ENCODE assay signal across 25 mouse cellular contexts in genomic region chr11:5201799-5202680, GRCm38 (mm10). TPM values are rescaled to one million over a fixed set of nuclear protein-coding genes. Genes with fewer than 3 reads are reported as not detected.
DNase-seq lines count a peak whose midpoint lies in the region; ATAC-seq lines count a peak whose summit lies in the region.
"Had no signal": no experiment of that assay in that cellular context is flagged by ENCODE, and none has a peak within 500 bp of the region (broad histone marks: within the 10 kb centered on the region; RNA-seq: fewer than 3 reads in every experiment).

No protein-coding gene starts in this region.

- ATAC-seq in hindbrain, embryonic 16.5 days, result no peak
- ATAC-seq in midbrain, embryonic 15.5 days (replicated peaks), result no peak
- peak; percentile 79 for ATAC-seq in embryonic facial prominence, embryonic 14.5 days (ENCODE audit: low read depth)
- ATAC-seq: activated CD4-positive, CD25-positive, alpha-beta regulatory T cell, adult 4 months had no signal

- WGBS in hindbrain, embryonic 10.5 days, result 84% methylated on average over 20 of the region's 20 CpGs
- WGBS in hindbrain, embryonic 16.5 days, result 85% methylated on average over 20 of the region's 20 CpGs
- 79% methylated on average over 20 of the region's 20 CpGs for WGBS in midbrain, embryonic 10.5 days
- WGBS in midbrain, embryonic 15.5 days, result 72% methylated on average over 20 of the region's 20 CpGs
- 66% methylated on average over 19 of the region's 20 CpGs for WGBS in embryonic facial prominence, embryonic 14.5 days

- peak overlapping the region; percentile 71 for H3K27ac ChIP-seq in hindbrain, embryonic 10.5 days
- no peak overlapping the region for H3K27ac ChIP-seq in hindbrain, embryonic 16.5 days (ENCODE audit: low read depth, low read length)
- H3K27ac ChIP-seq in midbrain, embryonic 10.5 days (replicated peaks), result peak overlapping the region; percentile 23; the same call in 1 of the 2 replicates
- H3K27ac ChIP-seq in midbrain, embryonic 15.5 days, result no peak overlapping the region
- H3K27ac ChIP-seq in embryonic facial prominence, embryonic 14.5 days (replicated peaks; ENCODE audit: low read depth, low read length), result peak overlapping the region; percentile 50; the same call in 1 of the 2 replicates
- H3K27ac ChIP-seq: forebrain, embryonic 12.5 days; left cerebral cortex, adult 2 months; liver, embryonic 13.5 days; midbrain, embryonic 12.5 days; neural tube, embryonic 13.5 days had no signal

- H3K9ac ChIP-seq in hindbrain, embryonic 16.5 days (ENCODE audit: low read depth, low read length), result no peak overlapping the region
- no peak overlapping the region for H3K9ac ChIP-seq in midbrain, embryonic 15.5 days
- no peak overlapping the region for H3K9ac ChIP-seq in embryonic facial prominence, embryonic 14.5 days (ENCODE audit: low read depth, low read length)
- H3K9ac ChIP-seq: forebrain, embryonic 12.5 days; liver, embryonic 13.5 days; midbrain, embryonic 12.5 days; neural tube, embryonic 13.5 days had no signal

- peaks cover 39% of the 10 kb centered on the region for H3K4me1 ChIP-seq in hindbrain, embryonic 10.5 days (replicated peaks)
- no peaks in the 10 kb centered on the region for H3K4me1 ChIP-seq in hindbrain, embryonic 16.5 days (ENCODE audit: control insufficient read depth, insufficient read depth, low read depth, low read length)
- peaks cover 32% of the 10 kb centered on the region for H3K4me1 ChIP-seq in midbrain, embryonic 10.5 days
- H3K4me1 ChIP-seq in midbrain, embryonic 15.5 days, result no peaks in the 10 kb centered on the region
- no peaks in the 10 kb centered on the region; the same call in 1 of the 2 replicates for H3K4me1 ChIP-seq in embryonic facial prominence, embryonic 14.5 days (ENCODE audit: control insufficient read depth, insufficient read depth, low read length)

- DNase-seq in hindbrain, embryonic 10.5 days (ENCODE audit: low spot score), result no peak
- DNase-seq in midbrain, embryonic 10.5 days (ENCODE audit: low spot score), result no peak
- peak; percentile 56 for DNase-seq in embryonic facial prominence, embryonic 14.5 days (ENCODE audit: low spot score)
- no peak for DNase-seq in adrenal gland, postnatal 10 days
- no peak for DNase-seq in testis, postnatal 14 days (ENCODE audit: low spot score)
- DNase-seq: adrenal gland, adult 8-10 months; cerebellum, adult 2 months; cerebellum, postnatal 25 days; kidney, adult 8-10 months; layer of hippocampus, adult 9-11 months; liver, embryonic 13.5 days; lung, adult 2 months; lung, postnatal 14 days; retina, postnatal 1 day; right cerebral cortex, postnatal 25 days; spleen, adult 18-20 months; thymus, postnatal 25 days had no signal

- H3K9me3 ChIP-seq in hindbrain, embryonic 10.5 days, result no peaks in the 10 kb centered on the region
- no peaks in the 10 kb centered on the region for H3K9me3 ChIP-seq in hindbrain, embryonic 16.5 days (ENCODE audit: control insufficient read depth, low read length)
- no peaks in the 10 kb centered on the region for H3K9me3 ChIP-seq in midbrain, embryonic 10.5 days (replicated peaks)
- H3K9me3 ChIP-seq in midbrain, embryonic 15.5 days, result no peaks in the 10 kb centered on the region
- no peaks in the 10 kb centered on the region for H3K9me3 ChIP-seq in embryonic facial prominence, embryonic 14.5 days (ENCODE audit: control insufficient read depth, low read length)
- H3K9me3 ChIP-seq: forebrain, embryonic 12.5 days; liver, embryonic 13.5 days; midbrain, embryonic 12.5 days; neural tube, embryonic 13.5 days had no signal

- H3K36me3 ChIP-seq in hindbrain, embryonic 10.5 days, result peaks cover 39% of the 10 kb centered on the region
- no peaks in the 10 kb centered on the region for H3K36me3 ChIP-seq in hindbrain, embryonic 16.5 days (ENCODE audit: control insufficient read depth, insufficient read depth, low read length)
- peaks cover 22% of the 10 kb centered on the region for H3K36me3 ChIP-seq in midbrain, embryonic 10.5 days
- H3K36me3 ChIP-seq in midbrain, embryonic 15.5 days (replicated peaks), result no peaks in the 10 kb centered on the region
- peaks cover 69% of the 10 kb centered on the region for H3K36me3 ChIP-seq in embryonic facial prominence, embryonic 14.5 days (ENCODE audit: control insufficient read depth, insufficient read depth, low read length)
- H3K36me3 ChIP-seq: forebrain, embryonic 12.5 days; liver, embryonic 13.5 days had no signal

- H3K4me3 ChIP-seq in hindbrain, embryonic 10.5 days, result no peak overlapping the region
- no peak overlapping the region for H3K4me3 ChIP-seq in hindbrain, embryonic 16.5 days (ENCODE audit: low read length)
- H3K4me3 ChIP-seq in midbrain, embryonic 10.5 days, result no peak overlapping the region
- no peak overlapping the region for H3K4me3 ChIP-seq in midbrain, embryonic 15.5 days
- no peak overlapping the region for H3K4me3 ChIP-seq in embryonic facial prominence, embryonic 14.5 days (ENCODE audit: low read depth, low read length)
- H3K4me3 ChIP-seq: forebrain, embryonic 12.5 days; left cerebral cortex, adult 2 months; liver, embryonic 13.5 days; midbrain, embryonic 12.5 days; neural tube, embryonic 13.5 days had no signal

- no peaks in the 10 kb centered on the region for H3K27me3 ChIP-seq in hindbrain, embryonic 10.5 days (ENCODE audit: insufficient read depth, poor library complexity, severe bottlenecking)
- H3K27me3 ChIP-seq in hindbrain, embryonic 16.5 days (replicated peaks; ENCODE audit: control insufficient read depth, insufficient read depth, low read length), result no peaks in the 10 kb centered on the region
- no peaks in the 10 kb centered on the region for H3K27me3 ChIP-seq in midbrain, embryonic 10.5 days (ENCODE audit: low read depth, poor library complexity, severe bottlenecking)
- no peaks in the 10 kb centered on the region for H3K27me3 ChIP-seq in midbrain, embryonic 15.5 days (replicated peaks)
- H3K27me3 ChIP-seq in embryonic facial prominence, embryonic 14.5 days (replicated peaks; ENCODE audit: control insufficient read depth, insufficient read depth, low read length), result no peaks in the 10 kb centered on the region
- H3K27me3 ChIP-seq: forebrain, embryonic 12.5 days; liver, embryonic 13.5 days; neural tube, embryonic 13.5 days had no signal

- no peak overlapping the region for H3K4me2 ChIP-seq in hindbrain, embryonic 16.5 days (ENCODE audit: low read length)
- no peak overlapping the region for H3K4me2 ChIP-seq in midbrain, embryonic 15.5 days
- no peak overlapping the region for H3K4me2 ChIP-seq in embryonic facial prominence, embryonic 14.5 days (ENCODE audit: low read depth, low read length)
- H3K4me2 ChIP-seq: forebrain, embryonic 12.5 days; heart, embryonic 11.5 days; liver, embryonic 13.5 days; midbrain, embryonic 12.5 days; neural tube, embryonic 13.5 days had no signal

RNA-seq across cellular contexts. Expression of gene Emid1, which starts 50.0 kb away (rescaled TPM):
- polyA plus RNA-seq in hindbrain, embryonic 10.5 days (2016; fragmentation: Nextera tagmentation; extraction: Ambion mirVana), result 31.9 and 40.0 TPM in 2 replicates
- 15.8 and 18.2 TPM in 2 replicates for polyA plus RNA-seq in hindbrain, embryonic 16.5 days (2015; fragmentation: Nextera tagmentation; extraction: Ambion mirVana)
- polyA plus RNA-seq in midbrain, embryonic 10.5 days (2016; fragmentation: Nextera tagmentation; extraction: Ambion mirVana), result 21.9 and 28.2 TPM in 2 replicates
- polyA plus RNA-seq in midbrain, embryonic 15.5 days (2015; fragmentation: Nextera tagmentation; extraction: Ambion mirVana), result 9.3 and 10.3 TPM in 2 replicates
- 38.0 and 41.9 TPM in 2 replicates for polyA plus RNA-seq in embryonic facial prominence, embryonic 14.5 days (2014; fragmentation: Nextera tagmentation; extraction: Ambion mirVana)
- total RNA-seq in adrenal gland, postnatal 10 days (2021), result 1 to 10 TPM; 8.7 to 9.4 TPM
- polyA plus RNA-seq: activated CD4-positive, CD25-positive, alpha-beta regulatory T cell, adult 4 months had no signal

RNA-seq across cellular contexts. Expression of gene Kremen1, which starts 59.3 kb away (rescaled TPM):
- 12.1 and 12.8 TPM in 2 replicates for polyA plus RNA-seq in hindbrain, embryonic 10.5 days (2016; fragmentation: Nextera tagmentation; extraction: Ambion mirVana)
- 4.8 and 7.1 TPM in 2 replicates for polyA plus RNA-seq in hindbrain, embryonic 16.5 days (2015; fragmentation: Nextera tagmentation; extraction: Ambion mirVana)
- polyA plus RNA-seq in midbrain, embryonic 10.5 days (2016; fragmentation: Nextera tagmentation; extraction: Ambion mirVana), result 11.1 and 12.1 TPM in 2 replicates
- polyA plus RNA-seq in midbrain, embryonic 15.5 days (2015; fragmentation: Nextera tagmentation; extraction: Ambion mirVana), result 5.2 and 6.0 TPM in 2 replicates
- 24.1 and 26.7 TPM in 2 replicates for polyA plus RNA-seq in embryonic facial prominence, embryonic 14.5 days (2014; fragmentation: Nextera tagmentation; extraction: Ambion mirVana)
- 10 to 100 TPM; 20.4 to 27.0 TPM for total RNA-seq in adrenal gland, postnatal 10 days (2021)

Comparison
In these comparisons a context has a peak if more than half of its experiments do, and no peak if none do; other contexts are left out.
1. H3K27ac ChIP-seq: peak in hindbrain, embryonic 10.5 days (single experiment), midbrain, embryonic 10.5 days (single experiment) and embryonic facial prominence, embryonic 14.5 days (single experiment); none in hindbrain, embryonic 16.5 days (single experiment) and midbrain, embryonic 15.5 days (single experiment).